In the genomic region with DNA sequence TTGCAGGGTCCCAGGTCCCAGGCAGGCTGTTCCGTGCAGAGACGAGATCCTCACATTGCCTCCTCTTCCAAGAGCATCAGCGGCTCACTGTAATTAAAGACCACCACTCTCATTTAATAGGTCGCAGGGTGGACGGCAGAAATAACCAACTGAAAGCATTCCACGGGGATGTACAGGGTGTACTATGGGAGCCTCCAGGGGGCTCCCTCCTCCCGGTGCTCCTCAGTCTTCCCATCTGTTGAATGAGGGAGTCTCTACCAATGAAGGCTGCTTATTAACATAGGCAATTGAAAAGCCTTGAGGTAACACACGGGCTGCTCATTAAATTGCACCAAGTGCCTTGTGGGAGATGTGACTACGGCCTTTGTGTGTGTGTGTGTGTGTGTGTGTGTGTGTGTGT, we compare ENCODE assay signal across 21 mouse cellular contexts. TPM values are rescaled to one million over a fixed set of nuclear protein-coding genes. Genes with fewer than 3 reads are reported as not detected.
DNase-seq lines count a peak whose midpoint lies in the region; TF ChIP-seq lines count a peak whose summit lies in the region.
"Had no signal": no experiment of that assay in that cellular context is flagged by ENCODE, and none has a peak within 500 bp of the region (broad histone marks: within the 10 kb centered on the region; RNA-seq: fewer than 3 reads in every experiment).

No protein-coding gene starts in this region.

- no peaks in the 10 kb centered on the region for H3K27me3 ChIP-seq in heart, adult 2 months (ENCODE audit: control insufficient read depth, insufficient read depth, low read length)
- no peaks in the 10 kb centered on the region for H3K27me3 ChIP-seq in ES-Bruce4 (ENCODE audit: control insufficient read depth, insufficient read depth, low read length, poor library complexity, severe bottlenecking)
- H3K27me3 ChIP-seq: hindbrain, embryonic 15.5 days; intestine, embryonic 15.5 days; limb, embryonic 15.5 days had no signal

- no peaks in the 10 kb centered on the region; the same call in 1 of the 2 replicates for H3K4me1 ChIP-seq in heart, adult 2 months (ENCODE audit: control insufficient read depth, insufficient read depth, low read length)
- H3K4me1 ChIP-seq in lung, adult 2 months (ENCODE audit: control insufficient read depth, insufficient read depth, low read length): no peaks in the 10 kb centered on the region
- peaks cover 3% of the 10 kb centered on the region for H3K4me1 ChIP-seq in ES-Bruce4 (ENCODE audit: control insufficient read depth, insufficient read depth, low read length)
- H3K4me1 ChIP-seq: forebrain, embryonic 13.5 days; hindbrain, embryonic 15.5 days; intestine, embryonic 15.5 days; limb, embryonic 15.5 days; midbrain, embryonic 12.5 days had no signal

- TF ChIP-seq EP300 in heart, adult 2 months (IDR thresholded peaks at IDR 0.05; ENCODE audit: insufficient read depth, low read depth, low read length): no peak
- TF ChIP-seq EP300 in ES-Bruce4 (IDR thresholded peaks at IDR 0.05; ENCODE audit: insufficient read depth, low read depth, low read length): no peak

- H3K4me3 ChIP-seq in heart, adult 2 months: no peak overlapping the region
- H3K4me3 ChIP-seq in lung, adult 2 months (replicated peaks; ENCODE audit: extremely low read depth, low read depth, low read length): no peak overlapping the region
- no peak overlapping the region for H3K4me3 ChIP-seq in ES-Bruce4 (ENCODE audit: low read depth, low read length)
- H3K4me3 ChIP-seq: forebrain, embryonic 13.5 days; hindbrain, embryonic 15.5 days; intestine, embryonic 15.5 days; limb, embryonic 15.5 days; midbrain, embryonic 12.5 days had no signal

- DNase-seq in heart, adult 2 months: no peak
- no peak for DNase-seq in heart, adult 18-20 months
- no peak for DNase-seq in lung, adult 2 months
- no peak for DNase-seq in lung, postnatal 4 days
- peak; percentile 7 for DNase-seq in lung, postnatal 36 days
- DNase-seq in right cerebral cortex, postnatal 4 days: no peak
- DNase-seq: adrenal gland, postnatal 14 days; cerebellum, adult 8-10 months; kidney, postnatal 25 days; layer of hippocampus, adult 9-11 months; left cerebral cortex, postnatal 4 days; right cerebral cortex, postnatal 25 days; thymus, adult 18-20 months; thymus, postnatal 4 days had no signal

- no peaks in the 10 kb centered on the region for H3K36me3 ChIP-seq in heart, adult 2 months (ENCODE audit: control insufficient read depth, insufficient read depth, low read length)
- no peaks in the 10 kb centered on the region for H3K36me3 ChIP-seq in ES-Bruce4 (ENCODE audit: control insufficient read depth, insufficient read depth, low read length, poor library complexity, severe bottlenecking)
- H3K36me3 ChIP-seq: hindbrain, embryonic 15.5 days; intestine, embryonic 15.5 days; limb, embryonic 15.5 days; midbrain, embryonic 12.5 days had no signal

- 66% methylated on average over 9 of the region's 9 CpGs for WGBS in heart, adult 2 months
- WGBS in lung, adult 2 months: 63% methylated on average over 9 of the region's 9 CpGs

- TF ChIP-seq CTCF in heart, adult 2 months (IDR thresholded peaks at IDR 0.05): peak; percentile 54
- TF ChIP-seq CTCF in lung, adult 2 months (IDR thresholded peaks at IDR 0.05; ENCODE audit: insufficient read depth, low read length): peak; percentile 33; the same call in 1 of the 2 replicates
- peak; percentile 41 for TF ChIP-seq CTCF in ES-Bruce4 (IDR thresholded peaks at IDR 0.05; ENCODE audit: low read depth, low read length)

- TF ChIP-seq POLR2A in heart, adult 2 months (IDR thresholded peaks at IDR 0.05; ENCODE audit: insufficient read depth, low read depth, low read length): no peak
- no peak for TF ChIP-seq POLR2A in lung, adult 2 months (IDR thresholded peaks at IDR 0.05; ENCODE audit: borderline replicate concordance, extremely low read depth, low read depth, low read length)
- TF ChIP-seq POLR2A in ES-Bruce4 (IDR thresholded peaks at IDR 0.05; ENCODE audit: insufficient read depth, low read length): no peak

- no peak overlapping the region for H3K27ac ChIP-seq in heart, adult 2 months
- no peak overlapping the region for H3K27ac ChIP-seq in ES-Bruce4 (ENCODE audit: insufficient read depth, low read length)
- H3K27ac ChIP-seq: forebrain, embryonic 13.5 days; hindbrain, embryonic 15.5 days; intestine, embryonic 15.5 days; limb, embryonic 15.5 days; midbrain, embryonic 12.5 days had no signal

- no peak overlapping the region for H3K9ac ChIP-seq in heart, adult 2 months (ENCODE audit: low read depth, low read length)
- no peak overlapping the region for H3K9ac ChIP-seq in ES-Bruce4 (ENCODE audit: low read depth, poor library complexity, severe bottlenecking)
- H3K9ac ChIP-seq: forebrain, embryonic 13.5 days; hindbrain, embryonic 15.5 days; intestine, embryonic 15.5 days; limb, embryonic 15.5 days; midbrain, embryonic 12.5 days had no signal

- H3K9me3 ChIP-seq in ES-Bruce4 (replicated peaks; ENCODE audit: control insufficient read depth, insufficient read depth, low read length, poor library complexity, severe bottlenecking): no peaks in the 10 kb centered on the region
- H3K9me3 ChIP-seq: forebrain, embryonic 13.5 days; hindbrain, embryonic 15.5 days; intestine, embryonic 15.5 days; limb, embryonic 15.5 days; midbrain, embryonic 12.5 days had no signal

- no peaks in the 10 kb centered on the region for H3K79me2 ChIP-seq in heart, adult 2 months (replicated peaks; ENCODE audit: control insufficient read depth, insufficient read depth, low read length)

- intact Hi-C loops in heart, adult 2 months (cut with DNase I): no loop called here

RNA-seq across cellular contexts. Expression of gene Tshz3, which starts 37.3 kb away (rescaled TPM):
- total RNA-seq in heart, adult 2 months (2021): 1 to 10 TPM; 3.5 to 4.3 TPM
- 1.8 and 3.6 TPM in 2 replicates for polyA plus RNA-seq in heart, adult 2 months (2012; rRNA removed)
- total RNA-seq in heart, adult 18-20 months (2021): 1 to 10 TPM; 2.4 to 2.7 TPM
- 3.2 and 5.1 TPM in 2 replicates for polyA plus RNA-seq in lung, adult 2 months (2012; rRNA removed)
- 0.91 and 1.3 TPM in 2 replicates for polyA plus RNA-seq in ES-Bruce4 (2011; ENCODE audit: insufficient read depth, insufficient read length, low read depth, missing spikeins)
- total RNA-seq: MEL had no signal
